Mouse (Mus musculus): Measurements from ENCODE around the gene Tstd2. TPM values are rescaled to one million over a fixed set of nuclear protein-coding genes. Genes with fewer than 3 reads are reported as not detected.

The Tstd2 gene
- polyA plus RNA-seq, 1 experiment from 2014 or later, result 74.1 TPM

GRCm38 (mm10) chr4:46069851-46070482 lies 68.5 kb downstream of the Tstd2 start:
- H3K9me3 ChIP-seq, result no peaks in the 10 kb centered on the region
- 81% methylated on average over 6 of the region's 6 CpGs for WGBS
- DNase-seq (ENCODE audit: low spot score), result no peak
- H3K4me3 ChIP-seq, result no peak overlapping the region
- H3K27ac ChIP-seq (replicated peaks), result no peak overlapping the region
- H3K4me1 ChIP-seq, result peaks cover 12% of the 10 kb centered on the region
- 0 out of 2 replicates have a peak, but pooled peaks cover 3% of the 10 kb centered on the region for H3K27me3 ChIP-seq (replicated peaks; ENCODE audit: low read depth, poor library complexity, severe bottlenecking)
- no peaks in the 10 kb centered on the region for H3K36me3 ChIP-seq (replicated peaks)

GRCm38 (mm10) chr4:46068573-46068972 lies 69.9 kb downstream of the Tstd2 start:
- no peaks in the 10 kb centered on the region for H3K9me3 ChIP-seq
- 0 out of 2 replicates have a peak, but pooled peaks cover 5% of the 10 kb centered on the region for H3K27me3 ChIP-seq (replicated peaks; ENCODE audit: low read depth, poor library complexity, severe bottlenecking)
- DNase-seq (ENCODE audit: low spot score), result no peak
- no peak overlapping the region for H3K27ac ChIP-seq (replicated peaks)
- no peaks in the 10 kb centered on the region for H3K36me3 ChIP-seq (replicated peaks)
- peaks cover 26% of the 10 kb centered on the region for H3K4me1 ChIP-seq
- H3K4me3 ChIP-seq, result no peak overlapping the region
- WGBS, result 52% methylated on average over 1 of the region's 1 CpGs

GRCm38 (mm10) chr4:46068060-46068459 lies 70.4 kb downstream of the Tstd2 start:
- H3K27me3 ChIP-seq (replicated peaks; ENCODE audit: low read depth, poor library complexity, severe bottlenecking), result 0 out of 2 replicates have a peak, but pooled peaks cover 5% of the 10 kb centered on the region
- H3K4me3 ChIP-seq, result no peak overlapping the region
- 93% methylated on average over 3 of the region's 3 CpGs for WGBS
- no peaks in the 10 kb centered on the region for H3K9me3 ChIP-seq
- peaks cover 26% of the 10 kb centered on the region for H3K4me1 ChIP-seq
- DNase-seq (ENCODE audit: low spot score), result no peak
- H3K27ac ChIP-seq (replicated peaks), result no peak overlapping the region
- H3K36me3 ChIP-seq (replicated peaks), result no peaks in the 10 kb centered on the region

GRCm38 (mm10) chr4:46065695-46066340 lies 72.7 kb downstream of the Tstd2 start:
- Histone ChIP-seq H3K9me3 (no peaks in the 10 kb centered on the region), H3K4me3 (no peak overlapping the region), H3K4me1 (peaks cover 29% of the 10 kb centered on the region), H3K27me3 (replicated peaks; ENCODE audit: low read depth, poor library complexity, severe bottlenecking) (0 out of 2 replicates have a peak, but pooled peaks cover 5% of the 10 kb centered on the region), H3K36me3 (replicated peaks) (no peaks in the 10 kb centered on the region), H3K27ac (replicated peaks) (no peak overlapping the region)
- 74% methylated on average over 8 of the region's 8 CpGs for WGBS
- no peak for DNase-seq (ENCODE audit: low spot score)

- Histone ChIP-seq H3K9me3 (no peaks in the 10 kb centered on the region), H3K27me3 (replicated peaks; ENCODE audit: low read depth, poor library complexity, severe bottlenecking) (0 out of 2 replicates have a peak, but pooled peaks cover 5% of the 10 kb centered on the region), H3K36me3 (replicated peaks) (no peaks in the 10 kb centered on the region), H3K4me1 (peaks cover 29% of the 10 kb centered on the region), H3K27ac (replicated peaks) (no peak overlapping the region), H3K4me3 (no peak overlapping the region)
- WGBS, result 72% methylated on average over 3 of the region's 3 CpGs
- no peak for DNase-seq (ENCODE audit: low spot score)
These were observed 73.5 kb downstream of the Tstd2 start for GRCm38 (mm10) chr4:46064961-46065360.

Other genes starting within 250 kb of the Tstd2 start
- gene Ccdc180, start 248.4 kb downstream of the Tstd2 start, polyA plus RNA-seq (2016; fragmentation: Nextera tagmentation; extraction: Ambion mirVana), result 0.05 and 0.08 TPM in 2 replicates
- 5.4 and 6.0 TPM in 2 replicates for gene Tdrd7, start 173.4 kb downstream of the Tstd2 start, polyA plus RNA-seq (2016; fragmentation: Nextera tagmentation; extraction: Ambion mirVana)
- 2.8 and 3.0 TPM in 2 replicates for gene Tmod1, start 99.8 kb downstream of the Tstd2 start, polyA plus RNA-seq (2016; fragmentation: Nextera tagmentation; extraction: Ambion mirVana)
- 121 and 127 TPM in 2 replicates for gene Ncbp1, start 81 bp downstream of the Tstd2 start, polyA plus RNA-seq (2016; fragmentation: Nextera tagmentation; extraction: Ambion mirVana)
- gene Xpa, start 57.6 kb upstream of the Tstd2 start, polyA plus RNA-seq (2016; fragmentation: Nextera tagmentation; extraction: Ambion mirVana), result 19.9 and 24.7 TPM in 2 replicates
- gene Foxe1, start 204.9 kb upstream of the Tstd2 start, polyA plus RNA-seq (2016; fragmentation: Nextera tagmentation; extraction: Ambion mirVana), result 1.7 and 2.3 TPM in 2 replicates

Measured in embryonic facial prominence, embryonic 10.5 days (tissue).